Mouse (Mus musculus): ENCODE results near the gene Poln. TPM values are rescaled to one million over a fixed set of nuclear protein-coding genes. Genes with fewer than 3 reads are reported as not detected.

The Poln gene
- polyA plus RNA-seq, 1 experiment from 2014 or later: 0.60 TPM

GRCm38 (mm10) chr5:33998505-33998877 is 170.8 kb downstream of the Poln start:
- H3K36me3 ChIP-seq (ENCODE audit: control insufficient read depth, insufficient read depth, low read length): no peaks in the 10 kb centered on the region
- DNase-seq (ENCODE audit: low spot score): no peak
- no peak for ATAC-seq (replicated peaks; ENCODE audit: low FRiP score, low TSS enrichment, low read depth)
- H3K9ac ChIP-seq (ENCODE audit: low read length): no peak overlapping the region
- no peak overlapping the region for H3K4me2 ChIP-seq (ENCODE audit: low read length)
- WGBS: 81% methylated on average over 3 of the region's 3 CpGs
- no peaks in the 10 kb centered on the region for H3K9me3 ChIP-seq (ENCODE audit: control insufficient read depth, low read length)
- no peak overlapping the region for H3K27ac ChIP-seq (ENCODE audit: low read depth)
- H3K4me3 ChIP-seq (ENCODE audit: low read depth, low read length): no peak overlapping the region
- peaks cover 4% of the 10 kb centered on the region; the same call in 1 of the 2 replicates for H3K4me1 ChIP-seq (replicated peaks; ENCODE audit: control insufficient read depth, insufficient read depth, low read length)
- H3K27me3 ChIP-seq (replicated peaks; ENCODE audit: control insufficient read depth, insufficient read depth, low read length): peaks cover 56% of the 10 kb centered on the region

DNA sequence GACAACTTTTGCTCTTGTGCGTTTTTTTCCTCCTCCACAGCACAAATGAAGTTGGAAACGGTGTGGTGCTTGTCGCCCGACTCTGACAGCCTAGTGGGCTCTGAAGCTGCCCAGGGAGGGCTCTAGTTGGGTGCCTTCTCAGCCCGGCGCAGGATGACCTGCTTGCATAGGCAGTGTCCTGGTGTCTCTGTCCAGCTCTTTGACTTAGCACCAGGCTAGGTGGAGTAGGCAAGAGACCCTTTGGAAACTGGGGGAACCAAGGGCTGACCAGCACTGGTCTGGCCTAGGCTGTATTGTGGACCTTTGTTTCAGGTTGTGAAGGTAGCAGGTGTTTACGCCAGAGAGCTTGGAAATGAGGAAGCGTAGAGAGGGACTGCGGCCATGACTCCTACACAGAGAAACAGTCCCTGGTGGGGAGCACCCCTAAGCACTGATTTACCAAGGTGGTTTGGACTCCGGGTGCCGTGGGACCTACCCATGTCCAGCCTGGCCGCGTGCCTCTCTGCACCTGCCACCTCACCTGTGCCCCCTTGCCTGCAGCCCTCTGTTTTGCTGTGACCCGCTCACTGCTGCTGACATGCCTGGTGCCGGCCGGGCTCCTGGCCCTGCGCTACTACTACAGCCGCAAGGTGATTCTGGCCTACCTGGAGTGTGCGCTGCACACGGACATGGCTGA is 171.3 kb downstream of the Poln start:
- Histone ChIP-seq H3K4me1 (replicated peaks; ENCODE audit: control insufficient read depth, insufficient read depth, low read length) (peaks cover 4% of the 10 kb centered on the region; the same call in 1 of the 2 replicates), H3K36me3 (ENCODE audit: control insufficient read depth, insufficient read depth, low read length) (no peaks in the 10 kb centered on the region), H3K27ac (ENCODE audit: low read depth) (no peak overlapping the region), H3K9ac (ENCODE audit: low read length) (no peak overlapping the region), H3K4me3 (ENCODE audit: low read depth, low read length) (peak overlapping the region; percentile 57; the same call in 1 of the 2 replicates), H3K27me3 (replicated peaks; ENCODE audit: control insufficient read depth, insufficient read depth, low read length) (peaks cover 56% of the 10 kb centered on the region), H3K4me2 (ENCODE audit: low read length) (peak overlapping the region; percentile 96), H3K9me3 (ENCODE audit: control insufficient read depth, low read length) (no peaks in the 10 kb centered on the region)
- DNase-seq (ENCODE audit: low spot score): peak; percentile 49
- ATAC-seq (replicated peaks; ENCODE audit: low FRiP score, low TSS enrichment, low read depth): no peak
- WGBS: 72% methylated on average over 20 of the region's 20 CpGs

- ATAC-seq (replicated peaks; ENCODE audit: low FRiP score, low TSS enrichment, low read depth): peak; percentile 24; the same call in 1 of the 2 replicates
- peaks cover 56% of the 10 kb centered on the region for H3K27me3 ChIP-seq (replicated peaks; ENCODE audit: control insufficient read depth, insufficient read depth, low read length)
- H3K27ac ChIP-seq (ENCODE audit: low read depth): no peak overlapping the region
- H3K36me3 ChIP-seq (ENCODE audit: control insufficient read depth, insufficient read depth, low read length): no peaks in the 10 kb centered on the region
- peak overlapping the region; percentile 96 for H3K4me2 ChIP-seq (ENCODE audit: low read length)
- no peak overlapping the region; the same call in 1 of the 2 replicates for H3K9ac ChIP-seq (ENCODE audit: low read length)
- under 1% methylated on average over 66 of the region's 80 CpGs for WGBS
- peak; percentile 77 for DNase-seq (ENCODE audit: low spot score)
- H3K9me3 ChIP-seq (ENCODE audit: control insufficient read depth, low read length): no peaks in the 10 kb centered on the region
- H3K4me1 ChIP-seq (replicated peaks; ENCODE audit: control insufficient read depth, insufficient read depth, low read length): peaks cover 4% of the 10 kb centered on the region; the same call in 1 of the 2 replicates
- peak overlapping the region; percentile 57 for H3K4me3 ChIP-seq (ENCODE audit: low read depth, low read length)
Measured at GRCm38 (mm10) chr5:33997051-33997741, 172.1 kb downstream of the Poln start.

- ATAC-seq (replicated peaks; ENCODE audit: low FRiP score, low TSS enrichment, low read depth) (no peak; the same call in 1 of the 2 replicates), DNase-seq (ENCODE audit: low spot score) (no peak)
- Histone ChIP-seq H3K4me2 (ENCODE audit: low read length) (peak overlapping the region; percentile 96), H3K27ac (ENCODE audit: low read depth) (no peak overlapping the region), H3K4me3 (ENCODE audit: low read depth, low read length) (peak overlapping the region; percentile 57), H3K36me3 (ENCODE audit: control insufficient read depth, insufficient read depth, low read length) (no peaks in the 10 kb centered on the region), H3K9ac (ENCODE audit: low read length) (peak overlapping the region; percentile 7; the same call in 1 of the 2 replicates), H3K27me3 (replicated peaks; ENCODE audit: control insufficient read depth, insufficient read depth, low read length) (peaks cover 56% of the 10 kb centered on the region), H3K9me3 (ENCODE audit: control insufficient read depth, low read length) (no peaks in the 10 kb centered on the region), H3K4me1 (replicated peaks; ENCODE audit: control insufficient read depth, insufficient read depth, low read length) (peaks cover 4% of the 10 kb centered on the region; the same call in 1 of the 2 replicates)
- 0% methylated on average over 29 of the region's 55 CpGs for WGBS
Measured at GRCm38 (mm10) chr5:33996694-33997045, 172.6 kb downstream of the Poln start.

DNA sequence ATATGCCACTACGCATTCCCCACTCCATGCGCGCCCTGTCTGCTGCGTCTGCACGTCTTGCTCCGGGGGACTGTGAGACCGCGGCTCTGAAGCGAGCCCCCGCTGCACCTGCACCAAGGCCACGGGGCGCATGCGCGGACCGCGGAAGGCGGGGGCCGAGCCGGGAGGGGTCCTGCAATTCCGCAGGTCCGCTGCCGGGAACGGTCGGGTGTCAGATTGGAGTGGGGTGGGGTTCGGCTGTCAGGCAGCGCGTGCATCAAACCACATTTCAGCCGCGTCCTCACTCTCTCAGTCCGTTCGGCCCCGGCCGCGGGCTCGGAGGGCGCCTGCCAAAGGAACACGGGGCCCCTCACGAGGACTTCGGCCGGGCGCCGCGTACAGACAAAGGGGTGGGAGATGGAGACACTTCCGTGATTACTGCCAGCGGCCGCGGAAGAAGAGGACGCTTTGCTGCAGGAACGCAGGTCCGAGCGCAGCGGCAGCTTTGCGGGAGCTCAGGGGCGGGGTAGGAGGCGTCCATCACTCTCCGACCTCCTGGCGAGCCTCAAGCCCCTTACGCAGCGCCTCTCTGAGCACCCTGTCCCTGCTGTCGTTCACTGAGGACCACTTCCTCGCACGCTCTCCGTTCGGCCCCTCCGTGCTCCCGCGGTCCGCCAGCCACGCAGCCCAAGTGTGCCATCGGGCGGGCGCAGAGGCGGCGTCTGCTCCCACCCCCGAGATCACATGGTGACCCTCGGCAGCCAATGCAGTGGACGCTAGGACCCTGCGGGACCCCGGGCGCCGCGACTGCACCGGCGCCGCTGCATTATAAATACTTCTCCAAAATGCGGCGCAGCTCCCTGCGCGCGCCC is 173.2 kb downstream of the Poln start, which contains the start of gene Nat8l:
TSS of gene Nat8l (plus strand) at position 142 of the 851 bp plus-strand sequence.
- peak within 1 kb of the TSS; percentile 41 for H3K9ac ChIP-seq (ENCODE audit: low read length)
- peaks cover 4% of the 10 kb centered on the region; the same call in 1 of the 2 replicates for H3K4me1 ChIP-seq (replicated peaks; ENCODE audit: control insufficient read depth, insufficient read depth, low read length)
- ATAC-seq (replicated peaks; ENCODE audit: low FRiP score, low TSS enrichment, low read depth) (peak; percentile 79), DNase-seq (ENCODE audit: low spot score) (peak; percentile 81)
- H3K4me2 ChIP-seq (ENCODE audit: low read length): peak within 1 kb of the TSS; percentile 96
- peak within 1 kb of the TSS; percentile 57 for H3K4me3 ChIP-seq (ENCODE audit: low read depth, low read length)
- no peak within 1 kb of the TSS for H3K27ac ChIP-seq (ENCODE audit: low read depth)
- no peaks in the 10 kb centered on the region for H3K36me3 ChIP-seq (ENCODE audit: control insufficient read depth, insufficient read depth, low read length)
- under 1% methylated on average over 90 of the region's 90 CpGs for WGBS
- H3K27me3 ChIP-seq (replicated peaks; ENCODE audit: control insufficient read depth, insufficient read depth, low read length): peaks cover 56% of the 10 kb centered on the region
- H3K9me3 ChIP-seq (ENCODE audit: control insufficient read depth, low read length): no peaks in the 10 kb centered on the region

DNA sequence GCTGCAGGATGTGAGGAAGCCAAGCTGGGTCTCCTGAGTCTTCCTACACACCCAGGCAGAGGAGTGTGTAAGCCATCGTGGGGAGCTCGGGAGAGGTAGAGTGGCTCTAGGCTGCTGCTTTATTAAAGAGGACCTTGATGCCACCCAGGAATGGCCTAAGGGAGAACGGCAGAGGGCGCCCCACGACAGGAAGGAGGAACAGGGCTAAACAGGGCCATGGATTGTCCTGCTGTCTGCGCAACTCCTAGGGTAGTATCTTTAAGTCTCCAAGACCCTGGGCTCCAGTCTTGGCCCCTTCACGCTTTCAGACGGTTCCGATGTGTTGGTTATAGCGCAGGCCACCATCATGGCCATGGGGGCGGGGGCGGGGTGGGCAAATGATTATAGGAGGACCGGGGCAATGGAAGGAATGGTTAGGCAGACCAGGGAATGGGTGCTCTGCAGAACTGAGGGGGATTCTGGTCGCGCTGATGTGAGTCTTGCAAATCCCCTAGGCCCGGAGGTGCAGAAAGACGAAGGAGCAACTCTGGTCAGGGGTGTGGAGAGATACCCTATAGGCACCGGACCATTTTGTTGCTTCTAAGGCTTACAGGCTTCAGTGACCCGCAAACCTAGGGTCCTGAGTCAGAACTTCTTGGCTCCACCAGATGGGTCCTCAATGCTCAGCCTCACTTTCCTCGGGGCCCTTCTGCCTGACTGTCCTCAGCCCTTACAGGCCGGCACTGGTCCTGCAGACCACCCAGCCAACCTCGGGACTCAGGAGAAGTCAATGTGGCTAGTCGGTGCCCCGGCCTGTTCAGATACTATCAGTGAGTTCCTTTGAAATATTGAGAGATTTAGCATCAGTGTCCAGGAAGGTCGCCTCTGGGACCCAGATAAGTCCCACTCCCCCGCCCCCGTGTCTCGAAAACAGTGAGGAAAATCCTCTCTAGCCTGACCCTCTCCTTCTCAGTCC is 174.3 kb downstream of the Poln start:
- no peak overlapping the region for H3K9ac ChIP-seq (ENCODE audit: low read length)
- no peak overlapping the region for H3K27ac ChIP-seq (ENCODE audit: low read depth)
- peaks cover 56% of the 10 kb centered on the region for H3K27me3 ChIP-seq (replicated peaks; ENCODE audit: control insufficient read depth, insufficient read depth, low read length)
- no peaks in the 10 kb centered on the region for H3K36me3 ChIP-seq (ENCODE audit: control insufficient read depth, insufficient read depth, low read length)
- peaks cover 4% of the 10 kb centered on the region; the same call in 1 of the 2 replicates for H3K4me1 ChIP-seq (replicated peaks; ENCODE audit: control insufficient read depth, insufficient read depth, low read length)
- H3K4me2 ChIP-seq (ENCODE audit: low read length): peak overlapping the region; percentile 96
- ATAC-seq (replicated peaks; ENCODE audit: low FRiP score, low TSS enrichment, low read depth): no peak
- 31% methylated on average over 28 of the region's 28 CpGs for WGBS
- peak overlapping the region; percentile 57 for H3K4me3 ChIP-seq (ENCODE audit: low read depth, low read length)
- no peaks in the 10 kb centered on the region for H3K9me3 ChIP-seq (ENCODE audit: control insufficient read depth, low read length)
- DNase-seq (ENCODE audit: low spot score): peak; percentile 61

- Histone ChIP-seq H3K27ac (ENCODE audit: low read depth) (peak within 1 kb of the TSS; percentile 17), H3K27me3 (replicated peaks; ENCODE audit: control insufficient read depth, insufficient read depth, low read length) (no peaks in the 10 kb centered on the region), H3K36me3 (ENCODE audit: control insufficient read depth, insufficient read depth, low read length) (no peaks in the 10 kb centered on the region), H3K4me1 (replicated peaks; ENCODE audit: control insufficient read depth, insufficient read depth, low read length) (peaks cover 3% of the 10 kb centered on the region; the same call in 1 of the 2 replicates), H3K4me2 (ENCODE audit: low read length) (peak within 1 kb of the TSS; percentile 95), H3K4me3 (ENCODE audit: low read depth, low read length) (peak within 1 kb of the TSS; percentile 85), H3K9me3 (ENCODE audit: control insufficient read depth, low read length) (no peaks in the 10 kb centered on the region), H3K9ac (ENCODE audit: low read length) (peak within 1 kb of the TSS; percentile 53)
- WGBS: under 1% methylated on average over 85 of the region's 88 CpGs
- peak; percentile 94 for DNase-seq (ENCODE audit: low spot score)
- peak; percentile 89 for ATAC-seq (replicated peaks; ENCODE audit: low FRiP score, low TSS enrichment, low read depth)
Measured at GRCm38 (mm10) chr5:33983309-33984121, 185.7 kb downstream of the Poln start, which contains the start of gene Gm1673. Gm1673 (plus strand) TSS chr5:33983433.

All from intestine, embryonic 14.5 days (tissue).